Mouse (Mus musculus) adrenal gland, adult (tissue): ENCODE measurements at regions not wholly inside any gene's neighbourhood (a gene's known extent, or its start where the extent isn't known, plus 50 kb on each side); places are given as distances from the start of the nearest gene placed in this dataset.

Experiments
- DNase-seq, 2 experiments: peaks; one replicate each; pipeline ENCODE4 v3.0.0; 2022 to 2023; ENCODE audit warnings: low spot score in 1 of 2; ENCODE audit not compliant: inconsistent age in 2 of 2

DNA sequence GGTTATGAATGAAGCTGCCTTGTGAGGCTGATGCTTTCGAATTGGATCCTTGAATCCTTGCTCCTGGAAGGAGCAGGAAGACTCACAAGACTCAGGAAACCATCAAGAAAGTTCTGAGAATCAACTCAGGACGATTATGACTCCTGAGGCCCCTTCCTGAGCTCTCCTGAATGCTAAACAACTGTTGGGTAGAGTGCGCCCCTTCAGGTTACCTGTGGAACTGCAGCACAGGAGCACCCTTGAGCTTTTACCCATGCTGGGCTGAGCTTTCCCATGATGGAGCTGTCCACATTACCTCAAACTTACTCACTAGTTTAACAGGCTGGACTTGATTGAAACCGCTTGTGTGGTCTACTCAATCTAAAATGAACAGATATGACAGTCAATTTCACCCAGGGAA is 553.3 kb downstream of the Jrkl start:
- DNase-seq, result peak in 1 of 2 experiments; percentile 19

DNA sequence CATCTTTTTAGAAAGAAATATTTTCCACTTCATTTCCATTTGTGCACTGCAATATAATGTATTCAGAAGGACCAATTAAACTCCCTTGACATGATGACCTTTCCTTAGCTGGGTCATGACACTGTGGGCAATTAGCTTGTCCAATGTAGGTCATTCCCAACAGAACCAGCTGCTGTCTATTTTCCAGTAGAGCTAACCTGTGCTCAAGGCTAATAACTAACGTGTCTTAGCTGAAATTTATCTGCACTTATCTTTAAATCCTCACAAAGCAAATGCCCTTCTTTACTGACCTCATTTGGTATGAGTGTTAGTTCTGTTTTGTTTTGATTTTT is 554.7 kb downstream of the Jrkl start:
- no peak for DNase-seq

DNA sequence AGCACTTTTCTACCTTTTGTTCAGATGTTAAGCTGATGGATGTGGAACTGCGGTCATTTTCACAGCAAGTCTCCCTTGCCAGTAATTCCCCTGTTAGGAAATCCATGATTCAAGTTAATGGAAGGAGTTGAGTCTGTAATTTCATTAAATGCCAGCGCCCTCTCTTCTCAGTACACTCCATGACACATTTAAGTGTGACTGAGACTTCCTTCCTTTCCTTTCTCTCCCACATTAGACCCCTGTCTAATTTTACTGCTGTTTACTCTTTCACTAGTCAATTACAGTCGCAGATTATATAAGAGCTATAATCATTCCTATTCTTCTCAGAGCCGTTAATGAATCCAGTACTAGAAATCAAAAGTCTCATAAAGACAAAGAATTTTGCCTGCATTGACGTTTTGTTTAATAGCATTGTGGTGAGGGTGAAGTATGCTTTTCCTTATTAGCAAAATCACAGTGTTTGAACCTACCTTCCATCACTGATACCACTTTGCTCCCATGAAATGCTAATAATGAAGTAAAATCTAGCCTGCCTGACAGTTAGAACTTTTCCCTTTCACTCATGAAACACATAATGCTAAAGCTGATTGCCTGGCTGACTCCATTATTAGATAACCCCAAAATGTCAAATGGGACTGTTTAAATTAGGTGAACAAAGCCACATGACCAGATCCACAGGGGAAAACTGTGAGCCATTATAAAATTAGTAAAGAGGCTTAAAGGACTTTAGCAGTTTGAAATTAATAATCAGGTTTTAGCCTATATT is 555.3 kb downstream of the Jrkl start:
- no peak for DNase-seq
